Mouse (Mus musculus) stomach, embryonic 14.5 days (tissue): ENCODE measurements at regions not wholly inside any gene's neighbourhood (a gene's known extent, or its start where the extent isn't known, plus 50 kb on each side); places are given as distances from the start of the nearest gene placed in this dataset.

ENCODE experiments used
- ATAC-seq: fragments of 200-750 bp; cut with Nextera tagmentation; 2 replicates; pipeline ENCODE4 v1.8.0; 2017; ENCODE audit warnings: low read depth, moderate TSS enrichment; ENCODE audit not compliant: insufficient number of reproducible peaks, insufficient read depth, low FRiP score
- H3K27ac ChIP-seq: fragments of 300-500 bp; sonication (generic); 2 replicates; pipeline ENCODE4 v1.5.1; 2014; ENCODE audit warnings: mild to moderate bottlenecking, low read length, moderate library complexity, mixed read lengths
- H3K27me3 ChIP-seq: fragments of 300-500 bp; sonication (generic); 2 replicates; pipeline ENCODE4 v1.6.1; 2014; ENCODE audit warnings: low read length, control low read depth, mixed read lengths; ENCODE audit not compliant: control insufficient read depth, insufficient read depth
- H3K36me3 ChIP-seq: fragments of 300-500 bp; sonication (generic); 2 replicates; pipeline ENCODE4 v1.6.1; 2014; ENCODE audit warnings: mild to moderate bottlenecking, control low read depth, low read length, moderate library complexity, mixed read lengths; ENCODE audit not compliant: control insufficient read depth, insufficient read depth
- H3K4me1 ChIP-seq: fragments of 300-500 bp; sonication (generic); 2 replicates; pipeline ENCODE4 v1.6.1; 2014; ENCODE audit warnings: low read length, control low read depth, mixed read lengths; ENCODE audit not compliant: control insufficient read depth, insufficient read depth
- H3K4me2 ChIP-seq: fragments of 300-500 bp; sonication (generic); replicated peaks from 2 replicates; pipeline ENCODE4 v1.6.1; 2014; ENCODE audit warnings: low read depth, low read length, control low read depth
- H3K4me3 ChIP-seq: fragments of 300-500 bp; sonication (generic); 2 replicates; pipeline ENCODE4 v1.5.1; 2014; ENCODE audit warnings: low read depth, low read length, control low read depth
- H3K9ac ChIP-seq: fragments of 300-500 bp; sonication (generic); replicated peaks from 2 replicates; pipeline ENCODE4 v1.6.1; 2014; ENCODE audit warnings: low read depth, mild to moderate bottlenecking, control low read depth, low read length, moderate library complexity, mixed read lengths
- H3K9me3 ChIP-seq: fragments of 300-500 bp; sonication (generic); 2 replicates; pipeline ENCODE4 v1.6.1; 2016; ENCODE audit warnings: low read depth, low read length, control low read depth; ENCODE audit not compliant: control insufficient read depth
- WGBS: fragments of 180-500 bp; shearing (Covaris S2); extraction: QIAGEN DNeasy Blood & Tissue Kit; methylation state at CpG from one replicate; pipeline ENCODE4 v1.1.7; 2014; 5-methylcytosine and 5-hydroxymethylcytosine counted together

GRCm38 (mm10) chr1:92370842-92371241 lies 102.8 kb downstream of the Ndufa10 start:
- H3K27ac ChIP-seq, result no peak overlapping the region
- no peak overlapping the region for H3K9ac ChIP-seq
- H3K36me3 ChIP-seq, result no peaks in the 10 kb centered on the region
- no peak for ATAC-seq
- peaks cover 13% of the 10 kb centered on the region; the same call in 1 of the 2 replicates for H3K4me1 ChIP-seq
- no peaks in the 10 kb centered on the region for H3K9me3 ChIP-seq
- WGBS, result 88% methylated on average over 4 of the region's 4 CpGs
- no peaks in the 10 kb centered on the region for H3K27me3 ChIP-seq
- no peak overlapping the region for H3K4me2 ChIP-seq
- no peak overlapping the region for H3K4me3 ChIP-seq

- Histone ChIP-seq H3K9me3 (no peaks in the 10 kb centered on the region), H3K4me3 (no peak overlapping the region), H3K36me3 (no peaks in the 10 kb centered on the region), H3K9ac (no peak overlapping the region), H3K27me3 (no peaks in the 10 kb centered on the region), H3K4me2 (no peak overlapping the region), H3K4me1 (peaks cover 13% of the 10 kb centered on the region; the same call in 1 of the 2 replicates), H3K27ac (no peak overlapping the region)
- no peak for ATAC-seq
- WGBS, result 88% methylated on average over 5 of the region's 5 CpGs
Measured at GRCm38 (mm10) chr1:92369972-92370371, 103.7 kb downstream of the Ndufa10 start.

GRCm38 (mm10) chr1:92366249-92366648 lies 107.4 kb downstream of the Ndufa10 start:
- H3K4me1 ChIP-seq, result peaks cover 2% of the 10 kb centered on the region; the same call in 1 of the 2 replicates
- no peaks in the 10 kb centered on the region for H3K9me3 ChIP-seq
- ATAC-seq, result no peak
- no peak overlapping the region for H3K9ac ChIP-seq
- H3K27ac ChIP-seq, result no peak overlapping the region
- no peak overlapping the region for H3K4me2 ChIP-seq
- WGBS, result 76% methylated on average over 5 of the region's 5 CpGs
- H3K36me3 ChIP-seq, result no peaks in the 10 kb centered on the region
- no peaks in the 10 kb centered on the region for H3K27me3 ChIP-seq
- no peak overlapping the region for H3K4me3 ChIP-seq

GRCm38 (mm10) chr1:92365366-92366075 lies 108.1 kb downstream of the Ndufa10 start:
- Histone ChIP-seq H3K4me1 (no peaks in the 10 kb centered on the region), H3K36me3 (no peaks in the 10 kb centered on the region), H3K27me3 (no peaks in the 10 kb centered on the region), H3K27ac (no peak overlapping the region), H3K9ac (no peak overlapping the region), H3K4me2 (no peak overlapping the region), H3K4me3 (no peak overlapping the region), H3K9me3 (no peaks in the 10 kb centered on the region)
- no peak for ATAC-seq
- WGBS, result 86% methylated on average over 4 of the region's 4 CpGs

- ATAC-seq, result no peak
- 85% methylated on average over 7 of the region's 7 CpGs for WGBS
Measured at GRCm38 (mm10) chr1:92361677-92362076, 112.0 kb downstream of the Ndufa10 start.

GRCm38 (mm10) chr1:92360255-92360654 lies 113.4 kb downstream of the Ndufa10 start:
- WGBS, result 10% methylated on average over 7 of the region's 7 CpGs
- Histone ChIP-seq H3K36me3 (no peaks in the 10 kb centered on the region), H3K4me1 (no peaks in the 10 kb centered on the region), H3K4me3 (no peak overlapping the region), H3K27ac (no peak overlapping the region), H3K4me2 (no peak overlapping the region), H3K9me3 (no peaks in the 10 kb centered on the region), H3K27me3 (no peaks in the 10 kb centered on the region), H3K9ac (no peak overlapping the region)
- ATAC-seq, result no peak

More at GRCm38 (mm10) chr1:92361677-92362076, 112.0 kb downstream of the Ndufa10 start:
- H3K27ac ChIP-seq, result no peak overlapping the region
- no peaks in the 10 kb centered on the region for H3K9me3 ChIP-seq
- H3K36me3 ChIP-seq, result no peaks in the 10 kb centered on the region
- no peak overlapping the region for H3K4me2 ChIP-seq
- H3K9ac ChIP-seq, result no peak overlapping the region
- H3K27me3 ChIP-seq, result no peaks in the 10 kb centered on the region
- no peak overlapping the region for H3K4me3 ChIP-seq
- no peaks in the 10 kb centered on the region for H3K4me1 ChIP-seq

- 85% methylated on average over 2 of the region's 2 CpGs for WGBS
- Histone ChIP-seq H3K4me1 (no peaks in the 10 kb centered on the region), H3K4me2 (no peak overlapping the region), H3K4me3 (no peak overlapping the region), H3K27ac (no peak overlapping the region), H3K36me3 (no peaks in the 10 kb centered on the region), H3K9ac (no peak overlapping the region), H3K9me3 (no peaks in the 10 kb centered on the region), H3K27me3 (no peaks in the 10 kb centered on the region)
- no peak for ATAC-seq
Measured at GRCm38 (mm10) chr1:92359473-92359872, 114.2 kb downstream of the Ndufa10 start.

- Histone ChIP-seq H3K4me2 (no peak overlapping the region), H3K27ac (no peak overlapping the region), H3K36me3 (no peaks in the 10 kb centered on the region), H3K4me3 (no peak overlapping the region), H3K9me3 (no peaks in the 10 kb centered on the region), H3K9ac (no peak overlapping the region), H3K27me3 (no peaks in the 10 kb centered on the region), H3K4me1 (no peaks in the 10 kb centered on the region)
- 80% methylated on average over 8 of the region's 8 CpGs for whole genome bisulfite sequencing
- ATAC-seq, result no peak
Measured at GRCm38 (mm10) chr1:92358758-92359287, 114.8 kb downstream of the Ndufa10 start.
